ENCODE assay signal across 14 mouse cellular contexts in genomic region chr17:31425827-31426698, GRCm38 (mm10). TPM values are rescaled to one million over a fixed set of nuclear protein-coding genes. Genes with fewer than 3 reads are reported as not detected.
A peak's percentile ranks its signal among the peaks of the same experiment; 100 is the strongest.
DNase-seq lines count a peak whose midpoint lies in the region; ATAC-seq and TF ChIP-seq lines count a peak whose summit lies in the region.
"Had no signal": no experiment of that assay in that cellular context is flagged by ENCODE, and none has a peak within 500 bp of the region (broad histone marks: within the 10 kb centered on the region; RNA-seq: fewer than 3 reads in every experiment).

No protein-coding gene starts in this region.

- TF ChIP-seq POLR2A in kidney, adult 2 months (IDR thresholded peaks at IDR 0.05; ENCODE audit: low read depth, low read length), result no peak

- H3K36me3 ChIP-seq in lung, embryonic 14.5 days (ENCODE audit: insufficient read depth), result peaks cover 20% of the 10 kb centered on the region; the same call in 1 of the 2 replicates
- H3K36me3 ChIP-seq in forebrain, embryonic 15.5 days, result peaks cover 37% of the 10 kb centered on the region
- no peaks in the 10 kb centered on the region for H3K36me3 ChIP-seq in kidney, adult 2 months (ENCODE audit: control insufficient read depth, insufficient read depth, low read length)

- H3K9me3 ChIP-seq in lung, embryonic 14.5 days (ENCODE audit: low read depth, low read length), result peaks cover 7% of the 10 kb centered on the region; the same call in 1 of the 2 replicates
- H3K9me3 ChIP-seq in forebrain, embryonic 15.5 days, result peaks cover 3% of the 10 kb centered on the region

- peaks cover 11% of the 10 kb centered on the region; the same call in 1 of the 2 replicates for H3K4me1 ChIP-seq in lung, embryonic 14.5 days (ENCODE audit: insufficient read depth)
- H3K4me1 ChIP-seq in forebrain, embryonic 15.5 days, result peaks cover 12% of the 10 kb centered on the region; the same call in 1 of the 2 replicates
- H3K4me1 ChIP-seq in kidney, adult 2 months (ENCODE audit: control insufficient read depth, insufficient read depth, low read length), result no peaks in the 10 kb centered on the region

- peak overlapping the region; percentile 72 for H3K27ac ChIP-seq in lung, embryonic 14.5 days (ENCODE audit: low read depth)
- H3K27ac ChIP-seq in forebrain, embryonic 15.5 days (replicated peaks), result peak overlapping the region; percentile 48; the same call in 1 of the 2 replicates
- H3K27ac ChIP-seq in kidney, adult 2 months (ENCODE audit: insufficient read depth, low read depth, low read length), result no peak overlapping the region
- H3K27ac ChIP-seq: neural tube, embryonic 12.5 days had no signal

- peak; percentile 70 for ATAC-seq in lung, embryonic 14.5 days (ENCODE audit: insufficient read depth)
- ATAC-seq in forebrain, embryonic 15.5 days (replicated peaks), result no peak; the same call in 1 of the 2 replicates
- ATAC-seq: Patski had no signal

- peak; percentile 89 for DNase-seq in heart, adult 11 months
- DNase-seq in heart, adult 9 months (ENCODE audit: low spot score in 2 of 2), result no peak
- DNase-seq in lung, embryonic 14.5 days, result peak; percentile 84
- DNase-seq in lung, postnatal 25 days (ENCODE audit: low spot score), result no peak
- DNase-seq in ES-CJ7 (ENCODE audit: low read depth, low spot score), result peak; percentile 75
- no peak for DNase-seq in kidney, adult 2 months
- DNase-seq: adrenal gland, postnatal 36 days; cerebellum, adult 18-20 months; kidney, postnatal 36 days; liver; thymus, postnatal 25 days had no signal

- WGBS in lung, embryonic 14.5 days, result 43% methylated on average over 13 of the region's 13 CpGs
- 59% methylated on average over 13 of the region's 13 CpGs for WGBS in forebrain, embryonic 15.5 days
- WGBS in kidney, adult 2 months, result 74% methylated on average over 13 of the region's 13 CpGs

- H3K4me2 ChIP-seq in lung, embryonic 14.5 days, result no peak overlapping the region
- H3K4me2 ChIP-seq in forebrain, embryonic 15.5 days (replicated peaks), result no peak overlapping the region
- H3K4me2 ChIP-seq: neural tube, embryonic 12.5 days had no signal

- no peak overlapping the region for H3K9ac ChIP-seq in lung, embryonic 14.5 days
- no peak overlapping the region for H3K9ac ChIP-seq in forebrain, embryonic 15.5 days (replicated peaks)
- H3K9ac ChIP-seq: neural tube, embryonic 12.5 days had no signal

- H3K4me3 ChIP-seq in lung, embryonic 14.5 days (ENCODE audit: low read depth, low read length), result no peak overlapping the region
- no peak overlapping the region for H3K4me3 ChIP-seq in forebrain, embryonic 15.5 days
- no peak overlapping the region for H3K4me3 ChIP-seq in kidney, adult 2 months (ENCODE audit: insufficient read depth, low read depth, low read length)
- H3K4me3 ChIP-seq: neural tube, embryonic 12.5 days had no signal

- no peak for TF ChIP-seq CTCF in lung, embryonic 14.5 days (IDR thresholded peaks at IDR 0.05; ENCODE audit: low read depth)
- TF ChIP-seq CTCF in kidney, adult 2 months (conservative IDR thresholded peaks at IDR 0.05; ENCODE audit: insufficient read depth, insufficient read length, low read depth, low read length), result no peak

- H3K27me3 ChIP-seq in lung, embryonic 14.5 days (ENCODE audit: insufficient read depth, low read length), result no peaks in the 10 kb centered on the region
- H3K27me3 ChIP-seq in forebrain, embryonic 15.5 days, result no peaks in the 10 kb centered on the region
- H3K27me3 ChIP-seq in kidney, adult 2 months (replicated peaks; ENCODE audit: control insufficient read depth, insufficient read depth, low read length), result no peaks in the 10 kb centered on the region
- H3K27me3 ChIP-seq: neural tube, embryonic 12.5 days; Patski had no signal

RNA-seq across cellular contexts. Expression of gene Pde9a, which starts 40.1 kb away (rescaled TPM):
- polyA plus RNA-seq in lung, embryonic 14.5 days (2014; fragmentation: Nextera tagmentation; extraction: Ambion mirVana), result 35.8 and 36.7 TPM in 2 replicates
- polyA plus RNA-seq in forebrain, embryonic 15.5 days (2015; fragmentation: Nextera tagmentation; extraction: Ambion mirVana), result 58.4 and 59.6 TPM in 2 replicates
- polyA plus RNA-seq in kidney, adult 2 months (2012; rRNA removed), result 74.3 and 106 TPM in 2 replicates
- polyA plus RNA-seq: Patski had no signal

Comparison
In these comparisons a context has a peak if more than half of its experiments do, and no peak if none do; other contexts are left out.
1. DNase-seq: peak in heart, adult 11 months (single experiment), lung, embryonic 14.5 days (single experiment) and ES-CJ7 (single experiment); none in heart, adult 9 months (0 of 2), lung, postnatal 25 days (single experiment) and kidney, adult 2 months (single experiment).